Mouse (Mus musculus) spleen, adult 2 months (tissue): ENCODE measurements around the gene Hmgb4.

ENCODE experiments used
- CTCF ChIP-seq: fragments of 200-500 bp; IDR thresholded peaks from 2 replicates; pipeline ENCODE4 v1.5.1; 2011; ENCODE audit warnings: mild to moderate bottlenecking, inconsistent platforms; ENCODE audit not compliant: insufficient read depth, insufficient read length, insufficient replicate concordance; ENCODE audit errors: extremely low read depth
- POLR2A ChIP-seq: fragments of 200-500 bp; IDR thresholded peaks from 2 replicates; pipeline ENCODE4 v1.6.1; 2011; ENCODE audit warnings: low read depth, low read length, inconsistent platforms

DNA sequence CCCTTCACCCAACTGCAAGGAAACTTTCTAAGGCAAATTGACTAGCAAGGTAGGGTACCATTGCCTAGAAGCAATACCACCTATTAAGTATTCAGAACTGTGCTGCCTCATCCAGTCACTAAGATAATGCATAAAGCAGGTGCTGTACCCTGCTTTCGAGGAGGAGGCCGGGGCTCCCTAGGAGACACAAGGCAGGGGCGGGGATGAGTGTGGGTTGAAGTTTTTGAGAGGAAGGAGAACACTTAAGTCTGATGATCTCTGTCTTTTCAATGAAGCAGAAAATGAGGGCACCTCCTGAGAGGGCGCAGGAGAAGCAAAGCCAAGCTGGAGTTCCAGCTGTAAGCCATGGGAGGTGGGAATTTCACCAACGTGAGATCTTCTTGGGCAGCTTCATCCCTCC lies 1.5 kb downstream of the Hmgb4 start:
- no peak for TF ChIP-seq POLR2A
- no peak for TF ChIP-seq CTCF
